24 mouse cellular contexts compared by ENCODE assay signal in the genomic region with DNA sequence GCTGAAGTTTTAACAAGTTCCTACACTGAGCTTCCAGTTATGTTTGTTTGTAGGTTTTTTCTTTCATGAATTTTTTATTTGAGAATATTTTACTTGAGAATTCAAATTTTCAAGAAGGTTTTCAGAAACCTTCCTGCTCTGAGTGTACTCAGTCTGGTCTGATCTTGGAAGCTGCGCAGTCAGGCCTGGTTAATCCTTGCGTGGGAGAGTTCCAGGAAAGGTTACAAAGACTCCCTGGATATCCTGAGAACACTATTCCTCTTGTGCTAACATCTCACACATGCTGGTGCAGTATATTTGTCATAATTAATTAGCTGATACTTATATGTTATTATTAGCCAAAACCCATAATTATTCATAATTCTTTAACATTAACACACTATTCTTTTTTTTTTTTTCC.
"Had no signal": no experiment of that assay in that cellular context is flagged by ENCODE, and none has a peak within 500 bp of the region (broad histone marks: within the 10 kb centered on the region; RNA-seq: fewer than 3 reads in every experiment).

No protein-coding gene starts in this region.

- H3K9ac ChIP-seq: heart, embryonic 13.5 days; heart, embryonic 15.5 days; hindbrain, embryonic 13.5 days; hindbrain, embryonic 15.5 days; limb, embryonic 12.5 days; liver, embryonic 13.5 days; liver, embryonic 15.5 days; liver, postnatal 0 days had no signal

- H3K36me3 ChIP-seq: heart, embryonic 15.5 days; hindbrain, embryonic 13.5 days; hindbrain, embryonic 15.5 days; limb, embryonic 10.5 days; limb, embryonic 12.5 days; liver, embryonic 13.5 days; liver, embryonic 15.5 days had no signal

- H3K4me3 ChIP-seq: gastrocnemius, adult 2 months; heart, adult 2 months; heart, embryonic 13.5 days; heart, embryonic 15.5 days; hindbrain, embryonic 13.5 days; hindbrain, embryonic 15.5 days; layer of hippocampus, adult 2 months; left cerebral cortex, adult 2 months; limb, embryonic 10.5 days; limb, embryonic 12.5 days; liver, embryonic 13.5 days; liver, embryonic 15.5 days had no signal

- H3K9me3 ChIP-seq: heart, embryonic 13.5 days; heart, embryonic 15.5 days; hindbrain, embryonic 13.5 days; hindbrain, embryonic 15.5 days; limb, embryonic 10.5 days; limb, embryonic 12.5 days; liver, embryonic 13.5 days; liver, embryonic 15.5 days had no signal

- DNase-seq: gastrocnemius, adult 2 months; gastrocnemius, postnatal 10 days; gastrocnemius, postnatal 25 days; heart, adult 11 months; heart, adult 2 months; heart, postnatal 14 days; heart, postnatal 36 days; kidney, postnatal 14 days; liver; liver, embryonic 13.5 days; liver, postnatal 0 days had no signal

- ATAC-seq: hindbrain, postnatal 0 days; intestine, postnatal 0 days; liver, postnatal 0 days had no signal

- H3K4me2 ChIP-seq: heart, embryonic 11.5 days; heart, embryonic 13.5 days; heart, embryonic 15.5 days; hindbrain, embryonic 13.5 days; hindbrain, embryonic 15.5 days; limb, embryonic 12.5 days; liver, embryonic 11.5 days; liver, embryonic 13.5 days; liver, embryonic 15.5 days had no signal

- H3K27me3 ChIP-seq: heart, embryonic 13.5 days; heart, embryonic 15.5 days; hindbrain, embryonic 13.5 days; hindbrain, embryonic 15.5 days; limb, embryonic 12.5 days; liver, embryonic 13.5 days; liver, embryonic 15.5 days had no signal

- H3K27ac ChIP-seq: gastrocnemius, adult 2 months; heart, adult 2 months; heart, embryonic 13.5 days; heart, embryonic 15.5 days; hindbrain, embryonic 13.5 days; hindbrain, embryonic 15.5 days; hindbrain, postnatal 0 days; layer of hippocampus, adult 2 months; left cerebral cortex, adult 2 months; limb, embryonic 10.5 days; limb, embryonic 12.5 days; liver, embryonic 13.5 days; liver, embryonic 15.5 days had no signal

- H3K4me1 ChIP-seq: heart, embryonic 13.5 days; heart, embryonic 15.5 days; limb, embryonic 10.5 days; limb, embryonic 12.5 days; liver, embryonic 13.5 days; liver, embryonic 15.5 days had no signal
